Mouse (Mus musculus) hindbrain, embryonic 11.5 days (tissue): ENCODE data around the gene Dnmbp. TPM values are rescaled to one million over a fixed set of nuclear protein-coding genes. Genes with fewer than 3 reads are reported as not detected.

ENCODE experiments used
- ATAC-seq: fragments of 200-750 bp; cut with Nextera tagmentation; 2 replicates; pipeline ENCODE4 v1.8.0; 2017; ENCODE audit warnings: mild to moderate bottlenecking, moderate TSS enrichment, moderate library complexity; ENCODE audit not compliant: low FRiP score
- DNase-seq: peaks from one replicate; pipeline ENCODE4 v3.0.0-alpha.2; 2015; ENCODE audit warnings: low spot score
- H3K27ac ChIP-seq: fragments of 300-500 bp; sonication (generic); 2 replicates; pipeline ENCODE4 v1.5.1; 2014; ENCODE audit warnings: mild to moderate bottlenecking, low read depth, low read length
- H3K27me3 ChIP-seq: fragments of 300-500 bp; sonication (generic); 2 replicates; pipeline ENCODE4 v1.6.1; 2014; ENCODE audit warnings: mild to moderate bottlenecking, low read length, moderate library complexity, mixed read lengths; ENCODE audit not compliant: control insufficient read depth, insufficient read depth
- H3K36me3 ChIP-seq: fragments of 300-500 bp; sonication (generic); 2 replicates; pipeline ENCODE4 v1.6.1; 2014; ENCODE audit warnings: mild to moderate bottlenecking, low read length, moderate library complexity, mixed read lengths; ENCODE audit not compliant: control insufficient read depth, insufficient read depth
- H3K4me1 ChIP-seq: fragments of 300-500 bp; sonication (generic); replicated peaks from 2 replicates; pipeline ENCODE4 v1.6.1; 2014; ENCODE audit warnings: low read length, mixed read lengths; ENCODE audit not compliant: control insufficient read depth, insufficient read depth
- H3K4me2 ChIP-seq: fragments of 300-500 bp; sonication (generic); replicated peaks from 2 replicates; pipeline ENCODE4 v1.6.1; 2014; ENCODE audit warnings: mild to moderate bottlenecking, low read depth, low read length
- H3K4me3 ChIP-seq: fragments of 300-500 bp; sonication (generic); 2 replicates; pipeline ENCODE4 v1.5.1; 2014; ENCODE audit warnings: low read depth, low read length
- H3K9ac ChIP-seq: fragments of 300-500 bp; sonication (generic); 2 replicates; pipeline ENCODE4 v1.6.1; 2014; ENCODE audit warnings: low read depth, low read length
- H3K9me3 ChIP-seq: fragments of 300-500 bp; sonication (generic); 2 replicates; pipeline ENCODE4 v1.6.1; 2016; ENCODE audit warnings: low read length; ENCODE audit not compliant: control insufficient read depth
- WGBS: fragments of 180-500 bp; shearing (Covaris S2); extraction: QIAGEN DNeasy Blood & Tissue Kit; methylation state at CpG from one replicate; pipeline ENCODE4 v1.1.7; 2014; 5-methylcytosine and 5-hydroxymethylcytosine counted together
- polyA plus RNA-seq: library from polyadenylated mRNA; unstranded; fragments of >200 nt; fragmentation: Nextera tagmentation; extraction: Ambion mirVana; gene quantifications from 2 replicates; pipeline ENCODE4 v1.2.1, GENCODE M21; 2014

Dnmbp gene
- polyA plus RNA-seq, 1 experiment from 2014 or later = 13.5 TPM

DNA sequence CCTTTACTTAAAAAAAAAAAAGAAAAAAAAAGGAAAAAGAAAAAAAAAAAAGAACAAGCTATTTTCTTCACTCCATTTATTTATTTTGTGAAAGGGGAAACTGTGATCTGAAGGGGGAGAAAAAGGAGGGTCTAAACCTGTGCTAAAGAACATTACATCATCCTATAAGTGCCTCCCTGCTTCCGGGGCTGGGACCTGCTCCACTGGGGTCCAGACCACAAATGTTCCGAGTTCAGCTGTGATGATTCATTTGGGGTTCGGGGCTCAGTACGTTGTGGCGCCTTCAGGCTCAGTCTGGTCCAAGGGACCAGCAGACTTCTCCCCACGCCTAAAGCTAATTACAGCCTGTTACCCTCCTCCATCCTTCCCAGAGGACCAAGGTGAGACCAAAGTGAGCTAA lies 9.1 kb downstream of the Dnmbp start:
- WGBS = 94% methylated on average over 6 of the region's 6 CpGs
- Histone ChIP-seq H3K4me2 (no peak overlapping the region), H3K36me3 (no peaks in the 10 kb centered on the region), H3K27ac (no peak overlapping the region), H3K9me3 (no peaks in the 10 kb centered on the region), H3K27me3 (no peaks in the 10 kb centered on the region), H3K4me3 (no peak overlapping the region), H3K4me1 (peaks cover 3% of the 10 kb centered on the region), H3K9ac (no peak overlapping the region)
- DNase-seq (no peak), ATAC-seq (no peak)

DNA sequence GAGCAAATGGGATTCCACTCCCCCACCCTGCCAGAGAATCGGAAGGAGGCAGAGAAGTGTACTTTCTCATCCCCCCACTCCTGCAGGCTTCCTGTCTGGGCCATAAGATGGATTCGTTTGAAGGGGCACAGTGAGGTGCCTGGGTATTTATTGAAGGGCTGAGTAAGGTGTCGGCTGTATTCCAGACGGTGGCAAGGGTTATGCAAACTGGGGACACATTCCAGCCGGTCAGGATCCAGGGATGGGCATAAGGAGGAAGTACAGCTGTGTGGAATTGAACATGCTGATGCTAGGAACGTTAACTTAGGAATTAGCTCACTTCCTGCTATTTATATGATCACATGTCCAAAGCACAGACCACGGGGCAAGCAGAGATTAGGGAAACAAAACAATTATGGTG lies 9.6 kb downstream of the Dnmbp start:
- no peak overlapping the region for H3K27ac ChIP-seq
- H3K9me3 ChIP-seq = no peaks in the 10 kb centered on the region
- H3K27me3 ChIP-seq = no peaks in the 10 kb centered on the region
- ATAC-seq = no peak
- WGBS = 35% methylated on average over 7 of the region's 7 CpGs
- H3K4me3 ChIP-seq = no peak overlapping the region
- H3K36me3 ChIP-seq = no peaks in the 10 kb centered on the region
- DNase-seq = no peak
- peaks cover 3% of the 10 kb centered on the region for H3K4me1 ChIP-seq
- H3K9ac ChIP-seq = no peak overlapping the region
- no peak overlapping the region; the same call in 1 of the 2 replicates for H3K4me2 ChIP-seq

- WGBS = 12% methylated on average over 11 of the region's 11 CpGs
- H3K27me3 ChIP-seq = no peaks in the 10 kb centered on the region
- no peak for ATAC-seq
- no peak overlapping the region for H3K4me3 ChIP-seq
- no peak overlapping the region for H3K9ac ChIP-seq
- peaks cover 3% of the 10 kb centered on the region for H3K4me1 ChIP-seq
- DNase-seq = no peak
- H3K27ac ChIP-seq = no peak overlapping the region
- H3K4me2 ChIP-seq = peak overlapping the region; percentile 11; the same call in 1 of the 2 replicates
- H3K36me3 ChIP-seq = no peaks in the 10 kb centered on the region
- no peaks in the 10 kb centered on the region for H3K9me3 ChIP-seq
Observed at GRCm38 (mm10) chr19:43929869-43930268, 10.1 kb downstream of the Dnmbp start.

DNA sequence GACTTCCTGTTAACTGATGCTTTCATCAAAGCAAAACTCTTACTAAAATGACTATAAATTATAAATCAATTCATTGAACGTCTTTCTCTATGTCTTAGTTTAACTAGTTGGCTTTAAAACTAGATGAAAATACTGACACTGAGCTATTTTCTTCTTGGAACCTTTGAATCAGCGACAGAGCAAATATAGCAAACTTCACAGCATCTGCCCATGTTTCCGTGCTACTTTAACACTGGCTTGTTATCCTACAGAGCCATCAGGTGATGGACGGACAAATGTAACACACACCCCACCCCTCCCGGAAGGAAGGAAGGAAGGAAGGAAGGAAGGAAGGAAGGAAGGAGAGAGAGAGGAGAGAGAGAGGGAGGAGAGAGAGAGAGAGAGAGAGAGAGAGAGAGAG lies 12.0 kb downstream of the Dnmbp start:
- no peaks in the 10 kb centered on the region for H3K36me3 ChIP-seq
- peaks cover 3% of the 10 kb centered on the region for H3K4me1 ChIP-seq
- no peak overlapping the region for H3K4me3 ChIP-seq
- no peak overlapping the region for H3K27ac ChIP-seq
- H3K9ac ChIP-seq = no peak overlapping the region
- DNase-seq (no peak), ATAC-seq (no peak)
- H3K4me2 ChIP-seq = no peak overlapping the region
- no peaks in the 10 kb centered on the region; the same call in 1 of the 2 replicates for H3K9me3 ChIP-seq
- no peaks in the 10 kb centered on the region for H3K27me3 ChIP-seq
- 83% methylated on average over 5 of the region's 5 CpGs for WGBS

DNA sequence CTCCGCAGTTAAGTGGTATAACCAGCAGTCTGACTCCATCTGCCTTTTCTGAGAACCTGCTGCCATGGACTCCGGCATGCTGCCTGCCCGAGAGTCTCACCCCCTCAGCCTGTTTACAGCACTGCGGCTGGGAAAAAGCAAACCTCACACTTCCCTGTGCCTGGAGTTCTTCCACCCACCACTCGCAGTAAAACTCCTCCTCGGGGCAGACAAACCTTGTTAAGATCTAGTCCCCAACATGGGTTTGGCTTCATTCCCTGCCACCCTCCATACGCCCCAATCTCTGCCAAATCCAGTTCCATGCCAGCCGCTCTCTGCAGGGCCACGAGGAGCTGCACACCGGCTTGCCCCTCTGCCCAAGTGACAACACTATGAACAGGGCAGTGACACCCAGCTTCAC lies 12.9 kb downstream of the Dnmbp start:
- H3K9ac ChIP-seq = no peak overlapping the region
- WGBS = 83% methylated on average over 10 of the region's 10 CpGs
- no peak for ATAC-seq
- H3K4me3 ChIP-seq = no peak overlapping the region
- no peak for DNase-seq
- H3K9me3 ChIP-seq = no peaks in the 10 kb centered on the region; the same call in 1 of the 2 replicates
- H3K4me1 ChIP-seq = peaks cover 3% of the 10 kb centered on the region
- H3K27ac ChIP-seq = no peak overlapping the region
- H3K36me3 ChIP-seq = no peaks in the 10 kb centered on the region
- H3K4me2 ChIP-seq = no peak overlapping the region
- no peaks in the 10 kb centered on the region for H3K27me3 ChIP-seq

GRCm38 (mm10) chr19:43926141-43926987 lies 13.6 kb downstream of the Dnmbp start:
- H3K4me2 ChIP-seq = no peak overlapping the region
- no peak overlapping the region for H3K4me3 ChIP-seq
- H3K36me3 ChIP-seq = no peaks in the 10 kb centered on the region
- no peak overlapping the region for H3K27ac ChIP-seq
- WGBS = 81% methylated on average over 10 of the region's 10 CpGs
- H3K9ac ChIP-seq = no peak overlapping the region
- ATAC-seq (no peak), DNase-seq (no peak)
- peaks cover 3% of the 10 kb centered on the region for H3K4me1 ChIP-seq
- H3K27me3 ChIP-seq = no peaks in the 10 kb centered on the region
- no peaks in the 10 kb centered on the region; the same call in 1 of the 2 replicates for H3K9me3 ChIP-seq

- Histone ChIP-seq H3K4me1 (peaks cover 2% of the 10 kb centered on the region; the same call in 1 of the 2 replicates), H3K9ac (no peak overlapping the region), H3K4me2 (no peak overlapping the region), H3K27ac (no peak overlapping the region), H3K27me3 (no peaks in the 10 kb centered on the region), H3K9me3 (no peaks in the 10 kb centered on the region; the same call in 1 of the 2 replicates), H3K36me3 (no peaks in the 10 kb centered on the region), H3K4me3 (no peak overlapping the region)
- 71% methylated on average over 8 of the region's 8 CpGs for WGBS
- ATAC-seq (no peak), DNase-seq (no peak)
Observed at GRCm38 (mm10) chr19:43924361-43924760, 15.6 kb downstream of the Dnmbp start.

DNA sequence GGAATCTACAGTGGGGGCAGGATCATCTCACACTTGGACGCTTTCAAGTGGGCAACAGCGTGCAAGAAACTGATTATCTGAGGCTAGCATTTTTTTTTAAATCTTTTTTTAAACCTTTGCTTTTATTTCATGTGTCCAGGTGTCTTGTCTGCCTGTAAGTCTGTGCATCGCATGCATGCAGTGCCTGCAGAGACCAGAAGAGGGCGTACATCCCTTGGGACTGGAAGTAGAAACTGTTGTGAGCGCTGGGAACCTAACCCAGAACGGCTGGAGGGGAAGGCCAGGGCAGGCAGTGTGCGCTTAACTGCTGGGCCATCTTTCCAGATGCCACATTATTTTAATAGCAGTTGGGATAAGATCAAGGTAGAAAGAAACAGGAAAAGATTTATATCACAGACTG lies 17.0 kb downstream of the Dnmbp start:
- Histone ChIP-seq H3K9me3 (no peaks in the 10 kb centered on the region; the same call in 1 of the 2 replicates), H3K4me1 (0 out of 2 replicates have a peak, but pooled peaks cover 2% of the 10 kb centered on the region), H3K27ac (no peak overlapping the region), H3K4me2 (no peak overlapping the region), H3K27me3 (no peaks in the 10 kb centered on the region), H3K4me3 (no peak overlapping the region), H3K9ac (no peak overlapping the region), H3K36me3 (no peaks in the 10 kb centered on the region)
- WGBS = 91% methylated on average over 7 of the region's 7 CpGs
- no peak for DNase-seq
- ATAC-seq = no peak

GRCm38 (mm10) chr19:43921410-43921809 lies 18.6 kb downstream of the Dnmbp start:
- no peaks in the 10 kb centered on the region for H3K36me3 ChIP-seq
- no peak overlapping the region for H3K4me3 ChIP-seq
- no peak overlapping the region for H3K4me2 ChIP-seq
- no peak for ATAC-seq
- no peak for DNase-seq
- H3K9ac ChIP-seq = no peak overlapping the region
- no peaks in the 10 kb centered on the region; the same call in 1 of the 2 replicates for H3K9me3 ChIP-seq
- no peaks in the 10 kb centered on the region for H3K27me3 ChIP-seq
- WGBS = 64% methylated on average over 13 of the region's 13 CpGs
- H3K4me1 ChIP-seq = 0 out of 2 replicates have a peak, but pooled peaks cover 2% of the 10 kb centered on the region
- H3K27ac ChIP-seq = no peak overlapping the region
